Mouse (Mus musculus): ENCODE results near the gene Hist1h4i. TPM values are rescaled to one million over a fixed set of nuclear protein-coding genes. Genes with fewer than 3 reads are reported as not detected.

Hist1h4i gene
- total RNA-seq, 2 experiments from 2014 or later: 64.2 to 71.4 TPM

GRCm38 (mm10) chr13:21992550-21992949 is 48.6 kb downstream of the Hist1h4i start:
- DNase-seq (ENCODE audit: extremely low spot score in 1 of 2, low spot score in 1 of 2): no peak

Small RNA genes within 50 kb of the gene (microRNA-seq; reads per million reads assigned to microRNA genes)
- gene Gm26300 (0 reads per million in 2 experiments), gene Gm44390 (0 reads per million in 2 experiments), gene Gm44486 (0 reads per million in 2 experiments)

Other genes starting within 250 kb of the Hist1h4i start
- gene Hist1h2bq, start 231.2 kb downstream of the Hist1h4i start, total RNA-seq (2021): 10 to 100 TPM; 42.6 to 56.9 TPM
- 10 to 100 TPM; 31.1 to 33.0 TPM for gene Hist1h2ao, start 230.9 kb downstream of the Hist1h4i start, total RNA-seq (2021)
- 100 to 1,000 TPM; 199 to 299 TPM for gene Hist1h4m, start 229.6 kb downstream of the Hist1h4i start, total RNA-seq (2021)
- gene Hist1h4n, start 209.2 kb downstream of the Hist1h4i start, total RNA-seq (2021): 10 to 100 TPM; 21.0 to 38.5 TPM
- 10 to 100 TPM; 16.2 to 31.8 TPM for gene Hist1h2ap, start 207.9 kb downstream of the Hist1h4i start, total RNA-seq (2021)
- gene Hist1h2br, start 207.6 kb downstream of the Hist1h4i start, total RNA-seq (2021): 10 to 100 TPM; 42.1 to 57.8 TPM
- gene Zfp184, start 96.3 kb downstream of the Hist1h4i start, total RNA-seq (2021): 1 to 10 TPM; 2.9 to 4.2 TPM
- gene Pom121l2, start 60.2 kb downstream of the Hist1h4i start, total RNA-seq (2021): not detected
- gene Prss16, start 31.6 kb downstream of the Hist1h4i start, total RNA-seq (2021): under 1 TPM; 0.42 to 0.57 TPM
- 10 to 100 TPM; 22.3 to 38.6 TPM for gene Hist1h2ah, start 5.8 kb downstream of the Hist1h4i start, total RNA-seq (2021)
- 10 to 100 TPM; 15.7 to 30.9 TPM for gene Hist1h2bk, start 5.5 kb downstream of the Hist1h4i start, total RNA-seq (2021)
- 10 to 100 TPM in 1 of 2 experiments, 1 to 10 TPM in 1; 7.1 to 18.2 TPM for gene Hist1h2ag, start 1.6 kb upstream of the Hist1h4i start, total RNA-seq (2021)
- 10 to 100 TPM; 15.1 to 18.5 TPM for gene Hist1h2bj, start 1.9 kb upstream of the Hist1h4i start, total RNA-seq (2021)
- gene Vmn1r188, start 43.1 kb upstream of the Hist1h4i start, total RNA-seq (2021): not detected
- not detected for gene Vmn1r189, start 64.5 kb upstream of the Hist1h4i start, total RNA-seq (2021)
- not detected for gene Vmn1r191, start 142.6 kb upstream of the Hist1h4i start, total RNA-seq (2021)
- not detected for gene Vmn1r192, start 149.8 kb upstream of the Hist1h4i start, total RNA-seq (2021)
- not detected for gene Vmn1r193, start 181.8 kb upstream of the Hist1h4i start, total RNA-seq (2021)
- not detected for gene Vmn1r194, start 202.9 kb upstream of the Hist1h4i start, total RNA-seq (2021)
- gene Vmn1r195, start 229.2 kb upstream of the Hist1h4i start, total RNA-seq (2021): not detected
- not detected for gene Vmn1r196, start 248.6 kb upstream of the Hist1h4i start, total RNA-seq (2021)